Mouse (Mus musculus) ES-CJ7 (cell line): Measurements from ENCODE around the gene Uhmk1.
"Not testable (repeated sequence)": the region's sequence is repeated elsewhere in the genome, so short reads cannot be mapped to it uniquely, and the experiment has no call there.

Source experiments
- DNase-seq: peaks from one replicate; pipeline ENCODE4 v3.0.0; 2011; ENCODE audit warnings: low read depth, low spot score

Gene Uhmk1

DNA sequence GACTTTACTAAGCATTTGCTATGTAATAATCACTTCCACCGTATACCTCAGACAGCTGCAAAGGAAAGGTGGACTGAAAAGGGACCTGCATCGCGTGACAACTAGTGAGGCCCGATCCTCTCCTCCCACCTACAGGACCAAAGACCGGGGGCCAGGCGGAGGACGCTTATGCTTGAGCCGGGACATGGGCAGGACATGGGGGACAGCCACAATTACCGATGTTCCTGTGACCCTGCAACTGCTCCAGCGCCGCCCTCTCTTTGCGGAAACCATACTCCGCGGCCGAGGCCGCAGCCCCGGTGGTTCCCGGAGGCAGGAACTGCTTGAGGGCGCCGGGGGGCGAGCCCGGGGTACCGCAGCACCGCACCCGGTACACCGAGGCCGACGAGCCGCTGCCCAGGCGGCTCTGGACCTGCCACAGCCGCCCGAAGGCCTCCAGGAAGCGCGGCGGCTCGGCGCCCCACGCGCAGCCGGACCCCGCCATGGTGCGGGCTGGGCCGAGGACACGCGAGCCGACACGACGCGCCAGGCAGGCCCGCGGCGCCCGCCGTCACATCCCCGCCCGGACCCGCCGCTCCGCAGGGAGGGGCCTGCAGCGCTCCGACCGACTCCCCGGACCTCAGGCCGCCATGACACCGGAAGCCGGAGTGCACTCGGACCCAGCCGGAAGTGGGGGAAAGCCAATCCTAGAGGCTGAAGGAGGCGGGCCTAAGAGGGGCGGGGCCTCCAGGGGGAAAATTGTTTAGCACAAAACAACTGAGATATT is at the start of gene Uhmk1:
Uhmk1 (minus strand) TSS at position 641 of the 766 bp plus-strand sequence.
- peak; percentile 79 for DNase-seq

DNA sequence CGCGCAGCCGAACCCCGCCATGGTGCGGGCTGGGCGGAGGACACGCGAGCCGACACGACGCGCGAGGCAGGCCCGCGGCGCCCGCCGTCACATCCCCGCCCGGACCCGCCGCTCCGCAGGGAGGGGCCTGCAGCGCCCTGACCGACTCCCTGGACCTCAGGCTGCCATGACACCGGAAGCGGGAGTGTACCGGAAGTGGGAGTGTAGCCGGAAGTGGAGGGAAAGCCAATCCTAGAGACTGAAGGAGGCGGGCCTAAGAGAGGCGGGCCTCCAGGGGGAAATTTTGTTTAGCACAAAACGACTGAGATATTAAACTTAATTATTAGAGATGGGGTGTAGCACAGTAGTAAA is 40.3 kb upstream of the Uhmk1 start:
- peak; percentile 72 for DNase-seq

GRCm38 (mm10) chr1:170254893-170255559 is 39.8 kb upstream of the Uhmk1 start:
- no peak for DNase-seq

GRCm38 (mm10) chr1:170245016-170245415 is 29.8 kb upstream of the Uhmk1 start:
- DNase-seq: no peak

DNA sequence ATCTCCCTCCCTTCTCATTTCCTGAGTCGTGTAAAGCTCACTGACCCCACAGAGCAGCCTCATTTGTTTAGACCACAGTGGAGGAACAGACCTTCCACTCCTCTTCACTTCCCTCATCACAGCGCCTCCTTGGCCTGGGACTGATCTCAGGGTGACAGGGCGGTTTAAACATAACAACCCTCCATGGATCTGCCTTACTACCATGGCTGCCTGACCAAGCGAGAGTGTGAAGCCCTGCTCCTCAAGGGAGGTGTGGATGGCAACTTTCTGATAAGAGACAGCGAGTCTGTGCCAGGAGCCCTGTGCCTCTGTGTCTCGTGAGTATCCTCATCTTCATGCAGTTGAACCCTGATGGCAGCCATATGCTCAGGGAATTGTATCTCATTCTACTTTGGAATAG is 17.5 kb upstream of the Uhmk1 start, which contains the start of gene Sh2d1b2:
Sh2d1b2 (plus strand) TSS at position 62 of the 400 bp plus-strand sequence.
- DNase-seq: not testable (repeated sequence)

GRCm38 (mm10) chr1:170223276-170223675 is 8.1 kb upstream of the Uhmk1 start:
- no peak for DNase-seq

- DNase-seq: no peak
Observed at GRCm38 (mm10) chr1:170220351-170220750, 5.2 kb upstream of the Uhmk1 start.

GRCm38 (mm10) chr1:170218091-170218884 is 3.1 kb upstream of the Uhmk1 start:
- peak; percentile 76 for DNase-seq

DNA sequence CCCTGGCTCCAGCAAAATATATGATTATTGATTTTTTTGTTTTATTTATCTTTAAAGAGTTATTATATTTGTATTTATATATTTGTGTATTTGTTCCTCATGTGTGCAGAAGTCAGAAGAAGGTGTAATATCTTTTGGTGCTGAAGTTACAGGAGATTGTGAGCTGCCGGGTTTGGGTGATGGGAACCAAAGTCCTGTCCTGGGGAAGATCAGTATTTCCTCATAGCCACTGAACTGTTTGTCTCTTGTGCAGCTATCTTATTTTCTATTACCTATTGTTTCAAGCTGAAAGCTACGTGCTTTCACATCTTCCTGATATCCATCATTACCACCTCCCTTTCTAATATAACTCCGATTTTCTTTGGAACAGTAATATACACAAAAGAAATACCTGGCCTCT is 393 bp upstream of the Uhmk1 start:
- no peak for DNase-seq

- no peak for DNase-seq
Observed at GRCm38 (mm10) chr1:170214383-170214756, 827 bp downstream of the Uhmk1 start.

GRCm38 (mm10) chr1:170213181-170213879 is 1.9 kb downstream of the Uhmk1 start:
- DNase-seq: no peak

- DNase-seq: no peak
Observed at GRCm38 (mm10) chr1:170206395-170206794, 8.8 kb downstream of the Uhmk1 start.

GRCm38 (mm10) chr1:170200379-170200778 is 14.8 kb downstream of the Uhmk1 start:
- DNase-seq: peak; percentile 62

DNA sequence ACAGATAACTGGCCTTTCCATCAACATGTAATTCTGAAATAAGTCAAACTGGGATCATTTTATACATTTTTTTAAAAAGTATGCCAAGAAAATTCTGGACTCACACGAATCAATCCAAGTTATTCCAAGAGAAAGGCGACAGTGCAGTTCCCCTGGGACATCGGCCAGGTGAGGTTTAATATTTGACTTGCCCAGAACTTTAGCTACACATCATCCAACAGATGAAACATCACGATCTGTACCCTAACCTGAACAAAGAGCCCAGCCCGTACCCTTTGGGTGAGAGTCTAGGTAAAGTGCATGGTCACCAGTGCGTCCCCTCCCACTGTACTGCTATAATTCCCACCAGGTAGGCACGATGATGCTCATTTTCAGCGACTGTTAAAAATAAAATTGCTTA is 19.0 kb downstream of the Uhmk1 start:
- no peak for DNase-seq

DNA sequence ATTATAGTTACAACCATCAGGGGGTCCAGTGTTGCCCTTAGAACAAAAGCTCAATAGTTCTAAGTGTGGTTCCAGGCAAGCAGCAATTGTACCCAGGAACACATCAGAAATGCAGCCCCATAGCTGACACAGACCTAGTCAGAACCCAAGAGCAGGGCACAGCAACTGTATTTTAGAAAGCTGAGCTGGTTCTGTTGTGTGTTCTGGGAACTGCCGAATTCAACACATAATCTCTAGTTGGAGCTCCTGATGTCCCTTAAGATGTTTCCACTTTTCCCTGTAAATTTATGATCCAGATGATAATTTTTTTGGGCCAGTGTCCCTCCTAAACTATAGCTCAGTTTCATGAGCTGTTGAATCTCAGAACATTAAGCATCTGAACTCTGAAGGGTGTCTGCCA is 23.3 kb downstream of the Uhmk1 start:
- no peak for DNase-seq

DNA sequence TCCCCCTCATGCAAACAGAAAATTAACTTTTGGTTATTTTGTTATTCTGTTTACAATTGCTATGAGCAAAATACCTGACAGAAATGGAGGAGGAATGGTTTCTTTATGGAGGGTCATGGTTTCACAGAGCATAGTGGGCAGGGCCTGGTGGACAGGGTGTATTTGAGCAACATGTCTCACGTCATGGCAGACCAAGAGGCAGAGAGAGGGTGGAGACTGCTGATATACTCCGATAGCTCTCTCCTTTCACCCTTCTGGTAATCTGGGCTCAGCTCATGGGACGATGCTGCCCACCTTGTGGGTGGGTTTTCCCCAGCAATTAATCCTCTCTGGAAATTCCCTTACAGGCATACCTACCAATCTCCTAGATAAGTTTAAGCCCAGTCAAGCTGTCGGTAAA is 25.0 kb downstream of the Uhmk1 start:
- no peak for DNase-seq

DNA sequence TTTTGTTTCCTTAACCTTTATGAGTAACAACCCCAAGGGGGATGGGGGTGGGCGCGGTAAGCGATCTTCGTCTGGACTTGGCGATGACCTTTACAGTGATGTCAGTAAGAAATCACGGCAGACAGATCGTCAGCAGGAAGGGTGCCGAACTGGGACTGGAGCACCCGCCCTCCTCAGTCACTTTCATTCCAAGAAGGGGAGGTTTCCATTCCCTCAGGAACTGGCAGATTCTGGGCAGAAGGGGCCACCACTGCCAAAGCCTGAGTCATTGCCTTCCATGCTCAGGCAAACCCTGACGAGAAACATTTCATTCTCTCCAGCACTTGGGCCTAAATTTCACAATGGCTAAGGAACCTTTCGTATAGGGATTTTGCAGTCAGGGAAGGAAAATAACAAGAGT is 26.6 kb downstream of the Uhmk1 start:
- peak; percentile 31 for DNase-seq

DNA sequence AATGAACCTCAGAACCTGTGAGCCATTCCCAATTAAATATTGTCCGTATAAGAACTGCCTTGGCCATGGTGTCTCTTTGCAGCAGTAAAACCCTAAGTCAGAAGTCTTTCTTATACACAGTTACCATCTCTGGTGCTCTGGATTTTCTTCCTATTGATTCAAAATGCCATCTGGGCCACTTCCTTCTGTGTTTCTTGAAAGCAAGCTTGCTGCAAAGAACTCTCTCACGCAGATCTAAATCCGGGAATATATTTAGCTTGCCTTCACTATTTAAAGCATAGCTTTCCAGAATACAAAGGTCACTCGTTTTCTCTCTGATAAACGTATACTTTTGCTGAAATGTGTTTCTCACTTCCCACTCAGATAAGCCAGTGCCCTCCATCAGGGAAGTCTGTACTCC is 28.7 kb downstream of the Uhmk1 start:
- DNase-seq: no peak

GRCm38 (mm10) chr1:170185137-170185536 is 30.1 kb downstream of the Uhmk1 start:
- no peak for DNase-seq

DNA sequence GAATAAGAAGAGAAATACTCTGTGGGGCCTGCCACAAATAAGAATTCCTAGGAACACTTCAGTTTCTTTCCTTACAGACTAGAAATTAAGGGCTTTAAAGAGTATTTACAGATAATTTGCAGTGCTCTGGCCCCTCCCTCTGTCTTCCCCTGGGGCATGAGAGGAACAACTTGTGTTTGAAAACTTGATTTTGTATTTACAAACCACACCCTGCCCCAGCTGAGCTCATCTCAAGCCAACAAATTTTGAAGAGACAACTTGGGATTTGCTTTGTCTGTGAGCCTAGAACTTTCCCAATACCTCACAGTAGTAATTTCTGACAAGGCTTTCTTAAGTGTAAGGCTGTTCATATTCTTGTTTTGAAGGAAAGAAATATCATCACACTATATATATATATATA is 32.5 kb downstream of the Uhmk1 start:
- DNase-seq: no peak

DNA sequence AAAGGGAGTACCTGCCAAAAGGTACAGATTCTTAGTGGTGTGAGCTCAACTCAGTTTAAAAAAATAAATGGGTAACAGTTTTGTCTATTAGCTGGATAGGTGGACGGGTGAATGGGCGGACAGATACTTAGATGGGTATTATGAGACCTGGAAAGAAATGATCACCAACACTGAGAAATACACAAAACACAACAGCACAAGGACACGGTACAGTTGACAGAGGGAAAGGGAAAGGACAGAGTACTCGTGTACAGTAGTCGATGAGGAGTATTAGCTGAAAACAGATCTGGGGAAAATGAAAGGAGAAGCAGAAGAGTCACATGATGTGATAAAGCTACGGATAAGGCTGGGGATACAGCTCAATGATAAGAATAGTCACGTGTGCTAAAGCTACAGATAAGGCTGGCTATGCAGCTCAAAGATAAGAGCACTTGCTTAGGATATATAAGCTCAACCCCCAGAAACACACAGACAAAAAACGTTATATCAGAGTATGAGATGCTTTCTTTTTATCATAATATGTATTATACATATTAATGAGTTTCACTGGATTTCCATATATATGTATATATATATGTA is 38.4 kb downstream of the Uhmk1 start:
- no peak for DNase-seq
